7 mouse cellular contexts compared by ENCODE assay signal in genomic region chr7:138396863-138397484, GRCm38 (mm10). TPM values are rescaled to one million over a fixed set of nuclear protein-coding genes. Genes with fewer than 3 reads are reported as not detected.
A peak's percentile ranks its signal among the peaks of the same experiment; 100 is the strongest.
DNase-seq lines count a peak whose midpoint lies in the region; ATAC-seq and TF ChIP-seq lines count a peak whose summit lies in the region.

No protein-coding gene starts in this region.

- intact Hi-C loops in heart, postnatal 36 days (cut with DNase I), result no loop called here

- H3K27me3 ChIP-seq in E14TG2a.4 (ENCODE audit: insufficient read depth, low read length), result peaks cover 50% of the 10 kb centered on the region
- H3K27me3 ChIP-seq in midbrain, embryonic 12.5 days, result peaks cover 25% of the 10 kb centered on the region

- no peak for TF ChIP-seq CTCF in E14TG2a.4 (conservative IDR thresholded peaks at IDR 0.05; ENCODE audit: low read length)

- H3K9ac ChIP-seq in midbrain, embryonic 12.5 days (replicated peaks), result peak overlapping the region; percentile 72

- H3K27ac ChIP-seq in midbrain, embryonic 12.5 days (replicated peaks), result 0 out of 2 replicates have a peak overlapping the region, but pooled peaks have one; percentile 10

- peak; percentile 42; the same call in 1 of the 2 replicates for ATAC-seq in midbrain, embryonic 12.5 days (ENCODE audit: low FRiP score, low read depth)

- peak overlapping the region; percentile 90 for H3K4me3 ChIP-seq in E14TG2a.4 (replicated peaks; ENCODE audit: low read length)
- H3K4me3 ChIP-seq in midbrain, embryonic 12.5 days, result peak overlapping the region; percentile 74

- peak overlapping the region; percentile 100 for H3K4me2 ChIP-seq in midbrain, embryonic 12.5 days (replicated peaks)

- H3K36me3 ChIP-seq in E14TG2a.4 (ENCODE audit: insufficient read depth, low read length), result no peaks in the 10 kb centered on the region
- no peaks in the 10 kb centered on the region for H3K36me3 ChIP-seq in midbrain, embryonic 12.5 days

- H3K4me1 ChIP-seq in E14TG2a.4 (replicated peaks; ENCODE audit: low read depth, low read length), result peaks cover 14% of the 10 kb centered on the region
- peaks cover 4% of the 10 kb centered on the region for H3K4me1 ChIP-seq in midbrain, embryonic 12.5 days

- WGBS in midbrain, embryonic 12.5 days, result under 1% methylated on average over 39 of the region's 41 CpGs

- peak; percentile 74 for DNase-seq in R1 (ENCODE audit: low read depth, low spot score)
- DNase-seq in embryo, embryonic 11 days, result peak; percentile 85
- DNase-seq in heart, postnatal 36 days, result peak; percentile 7 to 33
- peak; percentile 89 to 91 for DNase-seq in kidney, postnatal 4 days
- peak; percentile 7 to 19 for DNase-seq in urinary bladder, postnatal 36 days (ENCODE audit: low spot score in 2 of 2)

- no peaks in the 10 kb centered on the region for H3K9me3 ChIP-seq in E14TG2a.4 (ENCODE audit: low read length)
- no peaks in the 10 kb centered on the region for H3K9me3 ChIP-seq in midbrain, embryonic 12.5 days

RNA-seq across cellular contexts. Expression of gene Tcerg1l, which starts 0.6 kb away (rescaled TPM):
- total RNA-seq in heart, postnatal 36 days (2021), result not detected
- polyA plus RNA-seq in midbrain, embryonic 12.5 days (2016; fragmentation: Nextera tagmentation; extraction: Ambion mirVana), result 5.5 and 7.1 TPM in 2 replicates

Comparison
In these comparisons a context has a peak if more than half of its experiments do, and no peak if none do; other contexts are left out.
1. Peak in every context shown above with its lines: DNase-seq, ATAC-seq, H3K4me3 ChIP-seq and H3K27ac ChIP-seq.
2. DNase-seq: peak in every context shown above with its lines; median percentile 90 in kidney, postnatal 4 days; 85 in embryo, embryonic 11 days; 74 in R1; 20 in heart, postnatal 36 days; 13 in urinary bladder, postnatal 36 days.